Mouse (Mus musculus): Measurements from ENCODE around the gene Nxpe3.

DNA sequence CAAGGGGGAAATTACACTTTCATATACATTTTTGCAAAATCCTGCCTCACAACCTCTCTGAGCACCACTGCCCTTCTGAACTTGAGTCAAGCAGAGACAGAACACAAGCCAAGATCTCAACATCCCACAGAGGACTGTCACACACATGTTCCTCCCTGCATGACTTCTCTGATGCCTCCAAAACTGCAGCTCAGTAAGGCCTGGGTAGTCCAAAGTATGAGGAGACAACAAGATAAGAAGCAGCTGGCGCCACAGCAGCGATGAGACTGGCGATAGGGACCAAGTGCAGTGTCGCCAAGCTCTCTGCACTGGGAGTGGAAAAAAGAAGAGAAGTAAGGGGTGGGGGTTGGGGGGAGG is 571 bp downstream of the Nxpe3 start:
- no peak for TF ChIP-seq CTCF (IDR thresholded peaks at IDR 0.05; ENCODE audit: extremely low read depth, insufficient read depth, low read length)
- TF ChIP-seq POLR2A (IDR thresholded peaks at IDR 0.05; ENCODE audit: extremely low read depth, insufficient read depth, low read length), result no peak
